Mouse (Mus musculus) A20 (cell line): ENCODE data around the gene Noc2l.

Experiments
- DNase-seq: peaks from one replicate; pipeline ENCODE4 v3.0.0-alpha.2; 2011; ENCODE audit warnings: low read depth, low spot score

The Noc2l gene

GRCm38 (mm10) chr4:156235808-156236533 is at the start of gene Noc2l:
TSS of gene Noc2l (plus strand) at chr4:156236010.
- peak; percentile 95 for DNase-seq

- DNase-seq = no peak
Measured at GRCm38 (mm10) chr4:156188162-156188810, 47.5 kb upstream of the Noc2l start.

- DNase-seq = no peak
Measured at GRCm38 (mm10) chr4:156188811-156189323, 46.9 kb upstream of the Noc2l start.

- no peak for DNase-seq
Measured at GRCm38 (mm10) chr4:156192421-156193199, 43.2 kb upstream of the Noc2l start.

- no peak for DNase-seq
Measured at GRCm38 (mm10) chr4:156193200-156193590, 42.6 kb upstream of the Noc2l start.

- DNase-seq = no peak
Measured at GRCm38 (mm10) chr4:156193906-156194305, 41.9 kb upstream of the Noc2l start.

GRCm38 (mm10) chr4:156194346-156194745 is 41.5 kb upstream of the Noc2l start:
- no peak for DNase-seq

- DNase-seq = no peak
Measured at GRCm38 (mm10) chr4:156195927-156196870, 39.6 kb upstream of the Noc2l start.

- DNase-seq = peak; percentile 38
Measured at GRCm38 (mm10) chr4:156197131-156197828, 38.5 kb upstream of the Noc2l start, which contains the start of gene Agrn. TSS of gene Agrn (minus strand) at chr4:156197488.

GRCm38 (mm10) chr4:156197829-156198205 is 38.0 kb upstream of the Noc2l start:
- peak; percentile 85 for DNase-seq

GRCm38 (mm10) chr4:156200623-156201475 is 35.0 kb upstream of the Noc2l start, which contains the start of gene Isg15:
TSS of gene Isg15 (minus strand) at chr4:156200818.
- DNase-seq = peak; percentile 68

GRCm38 (mm10) chr4:156202462-156202893 is 33.3 kb upstream of the Noc2l start:
- DNase-seq = no peak

GRCm38 (mm10) chr4:156203001-156203412 is 32.8 kb upstream of the Noc2l start, which contains the start of gene AW011738:
TSS of gene AW011738 (plus strand) at chr4:156203304.
- DNase-seq = peak; percentile 87

- DNase-seq = peak; percentile 77
Measured at GRCm38 (mm10) chr4:156203413-156204131, 32.2 kb upstream of the Noc2l start.

- no peak for DNase-seq
Measured at GRCm38 (mm10) chr4:156208872-156209271, 26.9 kb upstream of the Noc2l start.

- DNase-seq = no peak
Measured at GRCm38 (mm10) chr4:156209963-156210635, 25.7 kb upstream of the Noc2l start.

GRCm38 (mm10) chr4:156213134-156213533 is 22.7 kb upstream of the Noc2l start:
- DNase-seq = no peak

- peak; percentile 59 for DNase-seq
Measured at GRCm38 (mm10) chr4:156215649-156216048, 20.2 kb upstream of the Noc2l start, which contains the start of gene Perm1. TSS of gene Perm1 (plus strand) at chr4:156215868.
